Mouse (Mus musculus) CH12.LX (cell line): ENCODE measurements around the gene Mlxipl.

ENCODE experiments used
- CTCF ChIP-seq, 2 experiments: IDR thresholded peaks in 1 of 2; conservative IDR thresholded peaks in 1 of 2; 2 replicates each; pipeline ENCODE4 v1.5.1; 2011 to 2012; ENCODE audit warnings: low read depth in 2 of 2, low read length in 2 of 2, improper control_type of control experiment in 1 of 2, inconsistent platforms in 1 of 2, mild to moderate bottlenecking in 1 of 2, moderate library complexity in 1 of 2
- JUND ChIP-seq: conservative IDR thresholded peaks from 2 replicates; pipeline ENCODE4 v1.6.1; 2011; ENCODE audit warnings: low read depth, low read length, improper control_type of control experiment
- MAX ChIP-seq: IDR thresholded peaks from 2 replicates; pipeline ENCODE4 v1.6.1; 2011; ENCODE audit warnings: low read length, improper control_type of control experiment
- RCOR1 ChIP-seq: conservative IDR thresholded peaks from 2 replicates; pipeline ENCODE4 v1.6.1; 2012; ENCODE audit warnings: low read depth, mild to moderate bottlenecking, inconsistent platforms, low read length, improper control_type of control experiment
- UBTF ChIP-seq: IDR thresholded peaks from 2 replicates; pipeline ENCODE4 v1.6.1; 2012; ENCODE audit warnings: low read depth, mild to moderate bottlenecking, inconsistent platforms, low read length, improper control_type of control experiment, moderate library complexity
- ZMIZ1 ChIP-seq: IDR thresholded peaks from 2 replicates; pipeline ENCODE4 v1.6.1; 2012; ENCODE audit warnings: low read depth, mild to moderate bottlenecking, inconsistent platforms, low read length, improper control_type of control experiment
- ZNF384 ChIP-seq: IDR thresholded peaks from 2 replicates; pipeline ENCODE4 v1.6.1; 2012; ENCODE audit warnings: low read depth, low read length, improper control_type of control experiment, inconsistent platforms

DNA sequence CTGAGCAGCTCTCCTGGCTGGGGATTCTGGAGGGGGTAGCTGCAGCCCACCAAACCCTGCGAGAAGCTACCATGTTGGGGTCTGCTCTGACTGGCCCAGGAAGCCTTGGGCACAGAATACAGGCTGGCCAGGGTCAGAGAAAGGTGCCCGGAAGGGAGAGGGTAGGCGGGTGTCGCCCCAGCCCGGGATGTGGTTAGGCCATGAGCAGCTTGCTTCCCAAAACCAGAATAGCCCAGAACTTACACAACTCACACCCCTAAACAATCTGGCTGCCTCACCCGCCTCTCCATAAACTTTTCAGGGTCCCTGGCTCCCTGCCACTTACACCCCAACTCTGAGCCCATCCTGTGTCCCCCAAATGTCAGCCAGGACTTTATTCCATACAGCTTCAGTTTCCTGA is 38.0 kb downstream of the Mlxipl start:
- TF ChIP-seq JUND, result no peak
- no peak for TF ChIP-seq ZNF384
- no peak for TF ChIP-seq CTCF (conservative IDR thresholded peaks at IDR 0.05 in 1 of 2, IDR thresholded peaks at IDR 0.05 in 1 of 2; ENCODE audit: low read depth in 2 of 2, low read length in 2 of 2)
- no peak for TF ChIP-seq ZMIZ1
- TF ChIP-seq MAX, result no peak
- no peak for TF ChIP-seq RCOR1
- TF ChIP-seq UBTF, result no peak
